Mouse (Mus musculus) cortical plate, adult 2 months (tissue): ENCODE results near the gene Pfkfb3.

ENCODE experiments used
- CTCF ChIP-seq: fragments of 200-500 bp; IDR thresholded peaks from 2 replicates; pipeline ENCODE4 v1.5.1; 2011; ENCODE audit warnings: mild to moderate bottlenecking, control low read depth, low read length; ENCODE audit not compliant: insufficient read depth; ENCODE audit errors: extremely low read depth
- POLR2A ChIP-seq: fragments of 200-500 bp; IDR thresholded peaks from 2 replicates; pipeline ENCODE4 v1.6.1; 2011; ENCODE audit warnings: mild to moderate bottlenecking, low read length, control low read depth; ENCODE audit not compliant: insufficient read depth; ENCODE audit errors: extremely low read depth

DNA sequence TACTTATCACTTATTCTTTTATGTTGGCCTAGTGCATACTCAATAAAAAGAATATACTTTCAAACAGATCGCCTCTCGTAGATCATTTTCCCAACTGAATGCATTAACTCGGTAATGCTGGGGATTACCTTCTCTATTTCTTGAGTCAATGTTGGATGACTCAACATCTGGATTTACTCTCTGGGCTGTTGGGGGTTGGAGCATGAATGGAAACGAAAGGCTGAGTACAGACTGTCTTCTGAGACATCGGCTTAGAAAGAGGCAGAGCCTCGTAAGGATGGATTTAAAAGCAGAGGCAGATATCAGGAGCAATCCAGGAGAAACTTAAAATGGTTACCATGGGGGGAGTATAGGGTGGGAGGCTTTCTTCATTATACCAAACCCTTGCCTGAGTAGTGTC is 24.3 kb upstream of the Pfkfb3 start:
- TF ChIP-seq CTCF, result no peak
- TF ChIP-seq POLR2A, result no peak
